Mouse (Mus musculus): ENCODE data around the gene Nfam1.

The Nfam1 gene

GRCm38 (mm10) chr15:83037755-83038483 is 4.8 kb upstream of the Nfam1 start:
- DNase-seq (ENCODE audit: low spot score): peak; percentile 77

GRCm38 (mm10) chr15:83036900-83037519 is 3.9 kb upstream of the Nfam1 start:
- DNase-seq (ENCODE audit: low spot score): no peak

DNA sequence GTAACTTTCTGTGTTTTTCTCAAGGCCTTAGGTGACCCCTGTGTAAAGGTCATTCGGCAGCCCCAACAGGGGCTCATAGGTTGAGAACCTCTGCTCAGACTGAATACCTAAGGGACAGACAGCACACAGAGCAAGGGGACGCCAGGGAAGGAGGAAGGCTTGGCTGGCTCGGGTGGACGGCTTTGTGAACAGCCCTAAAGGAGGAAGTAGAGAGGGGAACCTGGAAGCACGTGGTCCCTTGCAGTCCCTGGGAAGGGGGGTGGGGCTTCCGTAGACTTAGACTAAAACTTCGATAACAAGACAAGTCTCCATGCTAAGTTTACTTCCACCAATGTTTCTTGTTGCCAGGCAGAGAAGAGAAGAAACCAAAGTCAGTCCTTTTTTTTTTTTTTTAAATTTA is 3.0 kb upstream of the Nfam1 start:
- DNase-seq (ENCODE audit: low spot score): peak; percentile 37

DNA sequence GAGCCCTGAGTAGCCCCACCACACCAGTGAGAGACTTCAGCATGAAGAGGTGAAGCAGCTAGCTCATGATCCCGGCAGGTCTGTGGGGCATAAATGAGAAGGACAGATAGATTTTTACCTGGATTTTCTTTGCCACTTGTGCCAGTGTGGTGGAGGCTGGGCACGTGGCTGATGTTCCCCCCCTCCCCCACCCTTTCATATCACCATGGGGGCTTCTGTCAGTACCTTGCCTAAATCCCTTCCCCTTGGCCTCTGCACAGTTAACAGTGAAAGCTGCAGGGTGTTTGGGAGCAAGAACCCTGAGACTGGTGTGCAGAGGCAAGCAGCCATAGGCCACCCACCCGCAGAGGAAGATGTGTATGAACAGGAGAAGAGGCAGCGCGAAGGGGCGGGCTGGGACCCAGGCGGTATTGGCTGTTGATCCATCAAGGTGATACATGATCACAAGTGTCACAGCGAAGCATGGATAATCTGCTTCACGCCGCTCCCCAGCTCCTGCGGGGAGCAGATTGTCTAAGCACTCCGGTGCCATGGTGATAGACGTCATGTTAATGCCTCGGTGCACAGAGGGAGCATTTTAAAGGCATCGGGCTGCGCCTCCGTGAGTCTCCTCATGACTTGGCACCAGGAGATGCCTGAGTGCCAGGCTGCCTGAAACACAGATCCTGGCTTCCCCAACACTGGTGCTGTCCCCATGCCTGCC is 1.3 kb upstream of the Nfam1 start:
- no peak for DNase-seq (ENCODE audit: low spot score)

DNA sequence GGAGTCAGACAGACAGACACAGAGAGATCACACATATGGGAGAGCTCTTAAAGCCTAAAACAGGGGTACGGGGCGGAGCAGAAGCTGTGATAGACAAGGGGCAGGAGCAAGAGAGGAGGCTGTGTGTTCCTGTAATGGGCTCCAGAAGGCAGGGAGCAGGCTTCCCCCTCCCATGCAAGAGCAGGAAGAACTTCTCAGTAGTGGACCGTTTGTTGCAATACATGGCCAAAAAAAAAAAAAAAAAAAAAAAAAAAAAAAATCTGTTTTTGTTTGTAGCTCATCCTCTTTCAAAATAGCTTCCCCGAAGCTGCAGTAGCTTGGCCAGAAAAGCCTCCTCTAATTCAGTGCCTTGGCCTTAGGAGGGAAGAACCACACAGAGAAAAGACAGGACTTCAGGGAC is 2.2 kb downstream of the Nfam1 start:
- no peak for DNase-seq (ENCODE audit: low spot score)

- no peak for DNase-seq (ENCODE audit: low spot score)
These were observed 3.1 kb downstream of the Nfam1 start for GRCm38 (mm10) chr15:83029725-83030718.

- no peak for DNase-seq (ENCODE audit: low spot score)
These were observed 7.0 kb downstream of the Nfam1 start for GRCm38 (mm10) chr15:83026129-83026528.

DNA sequence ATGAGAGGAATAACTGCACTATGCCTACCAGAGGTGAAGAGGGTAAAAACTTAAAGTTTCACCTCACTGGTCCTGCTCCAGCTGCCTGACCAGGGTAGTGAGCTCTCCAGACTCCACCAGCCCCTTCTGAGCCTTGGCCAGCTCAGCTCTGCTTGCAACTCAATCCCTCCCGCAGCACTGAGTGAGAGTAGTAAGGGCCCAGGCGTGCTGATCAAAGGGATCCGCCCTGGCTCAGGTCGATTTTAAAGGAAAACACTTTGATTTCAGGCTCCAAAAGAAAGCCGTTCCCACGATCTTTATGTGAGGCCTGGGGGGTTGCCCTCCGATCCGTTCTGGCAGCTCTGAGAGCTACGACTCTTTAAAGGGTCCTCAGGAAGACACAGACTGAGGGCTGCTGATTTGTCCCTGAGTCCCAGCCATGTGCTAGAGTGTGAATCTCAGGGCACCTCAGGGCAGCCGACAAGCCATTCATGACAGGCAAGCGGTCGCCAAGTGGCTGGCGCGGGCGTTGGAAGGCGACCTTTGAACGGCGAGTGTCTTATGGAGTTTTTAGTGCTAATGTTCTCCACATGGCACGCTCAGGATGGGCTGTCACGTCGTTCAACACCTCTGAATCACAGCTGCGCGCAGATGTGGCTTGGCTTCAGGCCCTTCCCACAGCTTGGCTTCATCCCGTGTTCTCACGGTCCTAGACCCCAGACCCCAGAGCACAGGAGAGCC is 7.9 kb downstream of the Nfam1 start:
- no peak for DNase-seq (ENCODE audit: low spot score)

GRCm38 (mm10) chr15:83022947-83023346 is 10.2 kb downstream of the Nfam1 start:
- no peak for DNase-seq (ENCODE audit: low spot score)

GRCm38 (mm10) chr15:83010990-83011664 is 22.0 kb downstream of the Nfam1 start:
- no peak for DNase-seq (ENCODE audit: low spot score)

- no peak for DNase-seq (ENCODE audit: low spot score)
These were observed 22.7 kb downstream of the Nfam1 start for GRCm38 (mm10) chr15:83010423-83010822.

- DNase-seq (ENCODE audit: low spot score): no peak
These were observed 23.6 kb downstream of the Nfam1 start for GRCm38 (mm10) chr15:83009532-83009931.

GRCm38 (mm10) chr15:83008761-83009423 is 24.2 kb downstream of the Nfam1 start:
- DNase-seq (ENCODE audit: low spot score): no peak

GRCm38 (mm10) chr15:83007346-83007920 is 25.7 kb downstream of the Nfam1 start:
- DNase-seq (ENCODE audit: low spot score): no peak

GRCm38 (mm10) chr15:83002665-83003548 is 30.2 kb downstream of the Nfam1 start:
- no peak for DNase-seq (ENCODE audit: low spot score)

DNA sequence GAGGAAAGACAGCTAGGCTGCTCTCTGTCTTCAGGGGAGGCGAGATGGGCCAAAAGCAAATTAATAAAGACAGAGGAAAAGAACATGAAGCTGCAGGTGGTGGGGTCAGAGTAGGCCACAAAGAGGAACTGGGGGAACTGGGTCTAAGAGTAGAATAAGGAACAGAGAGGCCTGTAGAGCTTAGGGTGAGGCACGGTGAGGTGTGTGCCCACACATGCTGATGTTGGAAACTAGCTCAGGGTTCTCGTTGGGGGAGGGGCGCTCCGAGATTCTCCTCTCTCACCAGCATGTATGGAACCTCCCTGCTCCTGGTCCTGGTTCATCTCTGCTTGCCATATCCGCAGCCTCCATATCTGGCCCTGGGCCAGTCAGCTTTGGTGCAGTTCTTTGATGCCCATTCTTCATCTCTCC is 34.3 kb downstream of the Nfam1 start:
- no peak for DNase-seq (ENCODE audit: low spot score)

GRCm38 (mm10) chr15:82996431-82996830 is 36.7 kb downstream of the Nfam1 start:
- no peak for DNase-seq (ENCODE audit: low spot score)

GRCm38 (mm10) chr15:82995239-82995638 is 37.9 kb downstream of the Nfam1 start:
- DNase-seq (ENCODE audit: low spot score): no peak

DNA sequence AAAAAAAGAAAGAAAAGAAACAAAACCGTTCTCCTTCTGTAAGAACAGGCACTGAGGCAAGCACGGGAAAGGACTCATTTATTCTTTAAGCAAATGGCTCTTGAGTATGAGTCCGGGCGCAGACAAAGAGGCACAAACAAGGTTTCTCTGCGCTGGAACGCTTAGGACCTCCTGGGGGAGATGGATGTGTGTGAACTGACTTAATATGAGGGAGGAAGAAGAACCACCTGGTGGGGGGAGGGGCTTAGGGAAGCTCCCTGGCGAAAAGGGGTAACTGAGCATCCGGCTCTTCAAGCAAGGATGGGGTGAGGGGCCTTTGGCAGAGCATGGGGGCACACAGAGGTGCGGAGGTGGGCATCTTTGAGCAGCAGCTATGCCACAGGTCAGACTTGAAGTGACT is 40.2 kb downstream of the Nfam1 start:
- no peak for DNase-seq (ENCODE audit: low spot score)

Data from spleen, adult 12 weeks (tissue).